Mouse (Mus musculus): Measurements from ENCODE around the gene Jade1. TPM values are rescaled to one million over a fixed set of nuclear protein-coding genes. Genes with fewer than 3 reads are reported as not detected.

The Jade1 gene
- polyA plus RNA-seq, 1 experiment from 2014 or later: 9.0 TPM

- no peak for DNase-seq (ENCODE audit: low spot score)
- TF ChIP-seq EP300 (optimal IDR thresholded peaks at IDR 0.05) (no peak), CTCF (IDR thresholded peaks at IDR 0.05; ENCODE audit: low read depth) (no peak)
- Histone ChIP-seq H3K4me1 (replicated peaks; ENCODE audit: control insufficient read depth, insufficient read depth) (no peaks in the 10 kb centered on the region), H3K27me3 (ENCODE audit: control insufficient read depth, insufficient read depth, low read length) (no peaks in the 10 kb centered on the region), H3K9ac (ENCODE audit: low read length) (no peak overlapping the region), H3K36me3 (ENCODE audit: control insufficient read depth, insufficient read depth, low read length) (no peaks in the 10 kb centered on the region), H3K4me3 (ENCODE audit: low read depth, low read length) (no peak overlapping the region), H3K27ac (replicated peaks) (no peak overlapping the region), H3K4me2 (replicated peaks; ENCODE audit: low read depth) (no peak overlapping the region), H3K9me3 (ENCODE audit: control insufficient read depth, low read length) (no peaks in the 10 kb centered on the region)
- 70% methylated on average over 8 of the region's 8 CpGs for WGBS
- ATAC-seq (ENCODE audit: low FRiP score, low TSS enrichment): no peak
Measured at GRCm38 (mm10) chr3:41588495-41588894, 33.0 kb downstream of the Jade1 start.

GRCm38 (mm10) chr3:41589246-41589914 is 33.8 kb downstream of the Jade1 start:
- Histone ChIP-seq H3K9me3 (ENCODE audit: control insufficient read depth, low read length) (no peaks in the 10 kb centered on the region), H3K4me1 (replicated peaks; ENCODE audit: control insufficient read depth, insufficient read depth) (no peaks in the 10 kb centered on the region), H3K4me3 (ENCODE audit: low read depth, low read length) (no peak overlapping the region), H3K27me3 (ENCODE audit: control insufficient read depth, insufficient read depth, low read length) (no peaks in the 10 kb centered on the region), H3K27ac (replicated peaks) (no peak overlapping the region), H3K36me3 (ENCODE audit: control insufficient read depth, insufficient read depth, low read length) (no peaks in the 10 kb centered on the region), H3K4me2 (replicated peaks; ENCODE audit: low read depth) (no peak overlapping the region), H3K9ac (ENCODE audit: low read length) (no peak overlapping the region)
- no peak for TF ChIP-seq CTCF (IDR thresholded peaks at IDR 0.05; ENCODE audit: low read depth)
- no peak for TF ChIP-seq EP300 (optimal IDR thresholded peaks at IDR 0.05)
- no peak for ATAC-seq (ENCODE audit: low FRiP score, low TSS enrichment)
- DNase-seq (ENCODE audit: low spot score): no peak
- WGBS: 69% methylated on average over 19 of the region's 19 CpGs

DNA sequence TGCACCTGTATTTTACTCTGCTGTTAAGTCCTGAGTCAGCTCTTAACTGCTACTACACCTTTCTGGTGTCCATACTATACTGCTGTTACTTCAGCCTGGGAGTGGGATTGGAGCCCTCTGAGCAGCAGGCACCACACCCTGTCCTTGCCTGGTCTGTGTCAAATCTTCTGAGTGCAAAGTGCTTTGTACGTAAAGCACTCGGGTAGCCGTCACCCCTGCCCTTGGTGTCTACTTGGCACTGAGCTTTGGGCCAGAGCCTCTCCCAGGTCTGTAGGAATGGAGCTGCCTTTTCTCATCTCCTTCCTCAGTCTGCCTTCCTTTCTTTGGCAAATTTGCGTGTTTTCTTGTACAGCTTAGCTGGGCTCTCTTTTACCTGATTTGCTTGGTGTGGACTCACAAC is 34.5 kb downstream of the Jade1 start:
- Histone ChIP-seq H3K9me3 (ENCODE audit: control insufficient read depth, low read length) (no peaks in the 10 kb centered on the region), H3K4me1 (replicated peaks; ENCODE audit: control insufficient read depth, insufficient read depth) (no peaks in the 10 kb centered on the region), H3K4me3 (ENCODE audit: low read depth, low read length) (no peak overlapping the region), H3K9ac (ENCODE audit: low read length) (no peak overlapping the region), H3K27me3 (ENCODE audit: control insufficient read depth, insufficient read depth, low read length) (no peaks in the 10 kb centered on the region), H3K36me3 (ENCODE audit: control insufficient read depth, insufficient read depth, low read length) (0 out of 2 replicates have a peak, but pooled peaks cover 2% of the 10 kb centered on the region), H3K4me2 (replicated peaks; ENCODE audit: low read depth) (no peak overlapping the region), H3K27ac (replicated peaks) (no peak overlapping the region)
- 90% methylated on average over 4 of the region's 4 CpGs for WGBS
- no peak for TF ChIP-seq CTCF (IDR thresholded peaks at IDR 0.05; ENCODE audit: low read depth)
- no peak for TF ChIP-seq EP300 (optimal IDR thresholded peaks at IDR 0.05)
- DNase-seq (ENCODE audit: low spot score) (no peak), ATAC-seq (ENCODE audit: low FRiP score, low TSS enrichment) (no peak)

DNA sequence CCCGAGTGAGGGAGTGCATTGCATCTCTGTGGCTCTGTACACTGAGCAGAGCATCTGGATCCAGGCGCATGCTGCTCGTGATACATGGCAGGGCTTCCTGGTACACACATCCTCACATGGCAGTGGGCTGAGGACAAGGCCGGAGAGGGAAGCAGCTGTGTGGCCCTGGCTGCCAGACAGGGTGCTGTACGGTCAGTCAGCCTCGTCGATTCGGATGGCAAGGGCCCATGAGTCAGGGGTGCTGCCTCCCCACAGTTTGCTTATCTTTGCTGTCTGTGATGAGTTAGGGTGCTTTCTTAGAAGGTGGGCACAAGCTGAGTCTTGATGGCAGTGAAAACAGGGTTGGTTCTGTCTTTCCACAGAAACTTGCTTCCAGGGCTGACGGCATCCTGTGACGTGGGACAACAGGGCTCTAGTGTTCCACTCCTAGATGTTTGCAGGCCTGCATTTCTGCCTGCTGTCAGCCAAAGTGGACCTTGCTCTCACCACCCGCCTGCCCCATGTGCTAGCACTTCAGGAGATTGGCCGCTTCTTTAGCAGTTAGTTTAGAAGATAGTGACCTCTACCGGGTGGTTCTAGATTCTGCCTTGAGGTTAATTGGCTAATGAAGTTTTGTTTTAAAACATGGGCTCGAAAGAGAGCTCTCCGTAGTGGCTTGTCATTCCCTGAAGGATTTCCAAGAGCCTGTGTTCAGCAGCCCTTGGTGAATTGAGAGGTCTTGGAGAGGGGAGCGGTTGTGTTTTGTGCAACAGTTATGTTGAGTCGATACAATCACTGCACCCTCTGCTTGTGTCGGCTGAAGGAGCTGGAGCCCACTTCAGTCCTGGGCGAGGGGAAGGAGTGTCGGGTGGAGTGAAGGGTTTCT is 35.4 kb downstream of the Jade1 start:
- H3K27ac ChIP-seq (replicated peaks): no peak overlapping the region
- no peak overlapping the region for H3K4me3 ChIP-seq (ENCODE audit: low read depth, low read length)
- no peak overlapping the region for H3K9ac ChIP-seq (ENCODE audit: low read length)
- WGBS: 81% methylated on average over 20 of the region's 20 CpGs
- H3K4me1 ChIP-seq (replicated peaks; ENCODE audit: control insufficient read depth, insufficient read depth): no peaks in the 10 kb centered on the region
- H3K9me3 ChIP-seq (ENCODE audit: control insufficient read depth, low read length): no peaks in the 10 kb centered on the region
- no peak overlapping the region for H3K4me2 ChIP-seq (replicated peaks; ENCODE audit: low read depth)
- H3K27me3 ChIP-seq (ENCODE audit: control insufficient read depth, insufficient read depth, low read length): no peaks in the 10 kb centered on the region
- DNase-seq (ENCODE audit: low spot score): peak; percentile 67
- TF ChIP-seq EP300 (optimal IDR thresholded peaks at IDR 0.05) (no peak), CTCF (IDR thresholded peaks at IDR 0.05; ENCODE audit: low read depth) (peak; percentile 63)
- H3K36me3 ChIP-seq (ENCODE audit: control insufficient read depth, insufficient read depth, low read length): 0 out of 2 replicates have a peak, but pooled peaks cover 2% of the 10 kb centered on the region
- ATAC-seq (ENCODE audit: low FRiP score, low TSS enrichment): peak; percentile 79

- ATAC-seq (ENCODE audit: low FRiP score, low TSS enrichment) (no peak), DNase-seq (ENCODE audit: low spot score) (no peak)
- no peaks in the 10 kb centered on the region for H3K4me1 ChIP-seq (replicated peaks; ENCODE audit: control insufficient read depth, insufficient read depth)
- TF ChIP-seq EP300 (optimal IDR thresholded peaks at IDR 0.05) (no peak), CTCF (IDR thresholded peaks at IDR 0.05; ENCODE audit: low read depth) (no peak)
- peaks cover 4% of the 10 kb centered on the region; the same call in 1 of the 2 replicates for H3K36me3 ChIP-seq (ENCODE audit: control insufficient read depth, insufficient read depth, low read length)
- no peak overlapping the region for H3K4me2 ChIP-seq (replicated peaks; ENCODE audit: low read depth)
- H3K27ac ChIP-seq (replicated peaks): no peak overlapping the region
- no peaks in the 10 kb centered on the region for H3K9me3 ChIP-seq (ENCODE audit: control insufficient read depth, low read length)
- H3K9ac ChIP-seq (ENCODE audit: low read length): no peak overlapping the region
- no peaks in the 10 kb centered on the region for H3K27me3 ChIP-seq (ENCODE audit: control insufficient read depth, insufficient read depth, low read length)
- H3K4me3 ChIP-seq (ENCODE audit: low read depth, low read length): no peak overlapping the region
- WGBS: 93% methylated on average over 14 of the region's 14 CpGs
Measured at GRCm38 (mm10) chr3:41591651-41592170, 36.2 kb downstream of the Jade1 start.

All from stomach, postnatal 0 days (tissue).